Mouse (Mus musculus) layer of hippocampus, postnatal 36 days (tissue): ENCODE data around the gene Pkd1l3. TPM values are rescaled to one million over a fixed set of nuclear protein-coding genes. Genes with fewer than 3 reads are reported as not detected.

Experiments used
- DNase-seq, 2 experiments: peaks; one replicate each; pipeline ENCODE4 v3.0.0; 2022
- total RNA-seq, 2 experiments: library from RNA; stranded (reverse); gene quantifications; 2 replicates each; pipeline ENCODE4 v1.2.3; 2021

The Pkd1l3 gene
- total RNA-seq, 2 experiments from 2014 or later = 2.5 to 3.9 TPM

- DNase-seq = no peak
Measured at GRCm38 (mm10) chr8:109632498-109632897, 18.2 kb downstream of the Pkd1l3 start.

- DNase-seq = no peak
Measured at GRCm38 (mm10) chr8:109635146-109635545, 20.8 kb downstream of the Pkd1l3 start.

GRCm38 (mm10) chr8:109638851-109639250 lies 24.5 kb downstream of the Pkd1l3 start:
- DNase-seq = no peak

GRCm38 (mm10) chr8:109640410-109640809 lies 26.1 kb downstream of the Pkd1l3 start:
- DNase-seq = no peak

DNA sequence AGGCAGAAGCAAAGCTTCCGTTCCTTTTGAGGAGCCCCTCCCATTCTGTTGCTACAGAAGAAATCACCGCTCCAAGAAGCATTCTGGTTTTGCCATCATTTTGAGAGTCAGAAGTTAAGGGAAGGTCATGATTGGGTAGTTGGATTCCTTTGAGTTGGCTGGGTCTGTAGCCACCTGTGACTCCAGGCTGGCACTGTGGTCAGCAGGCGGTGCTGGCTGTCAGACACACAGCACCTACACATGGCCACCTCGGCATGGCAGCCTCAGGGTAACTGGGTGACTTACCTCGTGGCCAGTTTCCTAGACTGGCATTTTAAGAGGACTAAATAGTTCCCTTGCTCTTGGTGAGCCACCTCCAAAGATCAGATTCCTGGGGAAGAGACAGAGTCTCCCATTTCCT lies 26.9 kb downstream of the Pkd1l3 start:
- no peak for DNase-seq

DNA sequence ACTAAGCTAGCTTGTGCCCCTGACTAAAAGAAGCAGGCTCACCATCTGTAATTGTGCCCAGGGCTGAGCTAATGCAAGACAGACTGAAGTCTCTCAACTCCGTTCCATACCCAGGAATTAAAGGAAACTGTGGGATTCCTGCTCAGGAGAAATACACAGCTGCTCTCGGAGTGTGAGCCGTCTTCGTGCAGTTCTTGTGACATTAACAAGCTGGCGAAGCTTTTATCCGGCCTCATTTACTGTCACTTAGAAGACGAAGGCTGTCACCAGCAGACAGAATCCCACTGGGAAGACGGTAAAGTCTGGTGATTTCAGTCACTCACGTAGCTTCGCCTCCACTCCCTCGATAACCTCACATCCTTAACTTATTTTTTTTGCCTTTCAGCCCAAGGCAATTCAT lies 33.0 kb downstream of the Pkd1l3 start:
- DNase-seq = peak in 1 of 2 experiments; percentile 25

DNA sequence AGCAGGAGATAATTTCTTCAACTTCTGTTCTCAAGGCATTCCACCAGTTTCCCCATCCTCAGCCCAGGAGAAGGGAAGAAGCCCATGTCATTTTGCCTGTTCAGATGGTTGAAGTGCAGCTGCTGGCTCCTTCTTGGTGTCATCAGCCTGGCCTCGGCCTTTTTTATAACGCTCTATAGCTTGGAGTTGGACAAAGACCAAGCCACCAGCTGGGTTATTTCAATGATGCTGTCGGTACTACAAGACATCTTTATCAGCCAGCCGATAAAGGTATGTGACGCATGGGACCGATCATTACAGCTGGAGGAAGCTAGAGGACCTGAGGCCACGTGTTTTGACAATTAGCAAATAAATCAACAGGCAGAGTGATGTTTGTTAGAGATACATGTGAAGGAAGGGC lies 34.2 kb downstream of the Pkd1l3 start:
- no peak for DNase-seq

- DNase-seq = no peak
Measured at GRCm38 (mm10) chr8:109650801-109651200, 36.5 kb downstream of the Pkd1l3 start.

GRCm38 (mm10) chr8:109656860-109657259 lies 42.5 kb downstream of the Pkd1l3 start:
- DNase-seq = no peak

DNA sequence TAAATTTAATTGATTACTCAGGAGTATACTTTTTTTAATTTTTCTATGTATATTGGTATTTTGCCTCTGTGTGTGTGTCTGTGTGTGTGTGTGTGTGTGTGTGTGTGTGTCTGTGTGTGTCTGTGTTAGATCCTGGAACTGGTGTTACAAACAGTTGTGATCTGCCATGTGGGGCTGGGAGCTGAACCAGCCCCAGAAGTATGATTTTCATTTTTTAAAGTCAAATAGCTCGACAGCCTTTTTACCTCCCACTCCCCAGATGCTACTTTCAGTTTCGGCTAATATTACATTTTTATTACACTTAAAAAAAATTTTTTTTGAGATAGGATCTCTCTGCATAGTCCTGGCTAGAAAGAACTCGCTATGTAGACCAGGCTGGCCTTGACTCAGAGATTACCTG lies 48.0 kb downstream of the Pkd1l3 start:
- DNase-seq = peak; percentile 34 to 40

DNA sequence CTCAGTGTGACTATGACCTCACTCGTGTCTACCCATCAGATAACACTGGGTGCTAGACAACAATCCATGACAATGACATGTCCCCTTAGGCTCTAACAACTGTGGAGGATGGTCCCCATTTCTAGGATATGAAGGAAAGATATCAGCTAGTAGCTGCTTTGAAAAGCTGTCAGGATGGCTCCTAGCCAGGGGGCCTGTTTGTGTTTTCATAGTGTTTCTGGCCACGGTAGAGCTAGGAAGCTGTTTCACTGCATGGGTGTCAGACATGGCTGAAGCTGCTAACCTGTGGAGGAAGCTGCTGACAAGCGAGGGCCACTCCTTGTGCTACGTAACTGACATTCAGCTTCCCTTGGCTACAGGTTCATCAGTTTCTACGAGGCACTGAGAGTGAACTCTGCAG lies 52.3 kb downstream of the Pkd1l3 start:
- DNase-seq = peak in 1 of 2 experiments; percentile 27

- DNase-seq = no peak
Measured at GRCm38 (mm10) chr8:109672656-109673055, 58.3 kb downstream of the Pkd1l3 start.

- no peak for DNase-seq
Measured at GRCm38 (mm10) chr8:109673596-109673995, 59.3 kb downstream of the Pkd1l3 start.

DNA sequence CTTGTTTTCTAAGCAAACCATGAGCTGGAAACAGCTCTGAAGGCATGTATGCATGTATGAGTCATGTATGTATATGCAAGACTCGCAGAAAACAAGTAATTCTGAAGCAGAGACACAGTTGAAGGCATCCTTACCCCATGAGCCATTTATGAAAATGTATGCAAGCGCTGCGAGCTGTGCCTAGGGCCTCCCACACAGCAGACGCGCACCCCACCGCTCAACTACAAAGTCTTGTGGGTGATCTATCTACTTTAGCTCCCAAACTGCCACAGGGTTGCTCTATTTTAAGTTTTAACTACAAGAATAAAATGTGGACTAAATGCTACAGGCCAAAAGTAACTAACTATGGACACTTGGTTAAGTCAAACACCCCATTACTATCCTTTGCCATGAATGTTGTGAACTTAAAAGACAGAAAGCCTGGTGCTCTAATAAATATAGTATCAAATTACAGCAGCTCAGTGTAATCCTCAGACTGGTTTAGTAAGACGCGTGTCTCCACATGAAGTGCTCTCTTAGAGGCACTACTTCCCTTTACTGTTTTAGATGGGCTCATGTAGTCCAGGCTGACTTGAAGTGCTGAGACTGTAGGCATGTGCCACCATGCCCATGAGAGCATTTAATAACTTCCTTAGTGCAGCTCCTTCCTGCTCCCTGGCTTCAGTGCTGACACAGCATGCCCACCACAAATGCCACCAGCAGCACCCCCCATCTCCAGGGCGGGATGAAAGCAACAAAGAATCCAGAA lies 61.8 kb downstream of the Pkd1l3 start:
- peak; percentile 52 to 62 for DNase-seq

- no peak for DNase-seq
Measured at GRCm38 (mm10) chr8:109681535-109681934, 67.2 kb downstream of the Pkd1l3 start.

GRCm38 (mm10) chr8:109682120-109682519 lies 67.8 kb downstream of the Pkd1l3 start:
- no peak for DNase-seq

- DNase-seq = no peak
Measured at GRCm38 (mm10) chr8:109687248-109687647, 72.9 kb downstream of the Pkd1l3 start.

DNA sequence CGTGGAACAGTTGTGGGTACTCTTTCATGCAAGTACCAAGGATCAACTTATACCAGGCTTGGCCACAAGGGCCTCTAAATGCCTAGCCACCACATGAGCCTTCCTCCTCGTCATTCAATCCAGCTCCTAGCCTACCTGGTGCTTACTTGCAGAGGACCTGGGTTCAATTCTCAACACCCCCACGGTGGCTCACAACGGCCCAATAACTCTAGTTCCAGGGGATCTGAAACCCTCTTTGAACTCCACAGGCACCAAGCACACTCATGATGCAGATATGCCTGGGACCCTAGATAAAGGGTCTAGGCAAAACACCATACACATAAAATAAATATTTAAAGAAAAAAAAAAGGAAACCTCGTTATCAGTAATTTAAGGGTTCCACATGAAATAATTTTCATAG lies 77.5 kb downstream of the Pkd1l3 start:
- DNase-seq = no peak

GRCm38 (mm10) chr8:109692443-109693145 lies 78.3 kb downstream of the Pkd1l3 start:
- no peak for DNase-seq

DNA sequence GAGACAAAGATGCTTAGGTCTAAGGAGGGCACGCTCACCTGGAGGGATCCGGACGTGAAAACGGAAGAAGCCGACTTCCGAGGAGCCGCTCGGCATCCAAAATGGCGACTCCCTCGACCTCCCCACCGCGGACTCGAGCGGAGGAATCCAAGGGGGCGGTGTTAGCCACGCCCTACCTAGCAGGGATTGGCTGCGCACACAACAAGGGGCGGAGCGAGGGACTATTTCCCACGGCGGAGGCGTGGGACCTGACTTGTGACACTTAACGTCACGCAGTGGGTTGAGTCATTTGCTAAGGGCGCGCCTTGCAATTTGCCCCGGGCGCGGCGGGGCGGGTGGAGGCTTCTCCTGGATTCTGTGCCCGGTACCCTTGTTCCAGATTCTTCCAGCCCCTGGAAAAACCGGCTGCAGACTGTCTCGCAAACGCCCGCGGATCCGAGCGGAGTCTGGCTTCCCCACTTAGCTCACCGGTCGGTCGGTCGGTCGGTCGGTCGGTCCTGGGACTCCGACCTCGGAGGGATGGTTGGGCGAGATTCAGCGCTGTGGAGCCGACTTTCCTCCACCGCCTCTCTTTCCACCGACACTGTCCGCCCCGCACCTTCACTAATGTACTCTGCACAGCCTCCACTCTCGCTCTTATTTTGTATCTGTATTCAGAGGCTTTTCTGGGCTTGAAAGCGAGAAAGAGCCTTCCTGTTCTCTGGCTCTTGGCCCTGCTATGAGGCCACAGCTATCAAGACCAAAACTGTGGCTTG lies 79.0 kb downstream of the Pkd1l3 start, which contains the start of gene Ist1:
Gene Ist1, minus strand, starts transcription at position 115 of the 755 bp plus-strand sequence.
- peak; percentile 97 for DNase-seq

GRCm38 (mm10) chr8:109694154-109694553 lies 79.8 kb downstream of the Pkd1l3 start:
- no peak for DNase-seq

DNA sequence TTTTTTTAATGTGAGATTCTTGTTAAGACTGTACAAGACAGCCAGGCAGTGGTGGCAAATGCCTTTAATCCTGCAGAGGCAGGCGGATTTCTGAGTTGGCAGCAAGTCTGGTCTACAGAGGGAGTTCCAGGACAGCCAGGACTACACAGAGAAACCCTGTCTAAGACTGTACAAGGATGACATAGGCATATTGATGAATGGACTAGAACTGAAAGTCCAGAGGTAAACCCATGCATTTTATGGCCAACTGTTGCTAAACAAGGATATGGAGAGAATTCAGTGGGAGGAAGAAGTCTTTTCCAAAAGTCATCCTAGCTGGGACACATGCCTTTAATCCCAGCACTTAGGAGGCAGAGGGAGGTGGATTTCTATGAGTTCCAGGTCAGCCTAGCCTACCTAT lies 83.4 kb downstream of the Pkd1l3 start:
- DNase-seq = no peak

- DNase-seq = no peak
Measured at GRCm38 (mm10) chr8:109698477-109698876, 84.2 kb downstream of the Pkd1l3 start.
